21 mouse cellular contexts compared by ENCODE assay signal in genomic region chr5:53161506-53162186, GRCm38 (mm10). TPM values are rescaled to one million over a fixed set of nuclear protein-coding genes. Genes with fewer than 3 reads are reported as not detected.
DNase-seq lines count a peak whose midpoint lies in the region; ATAC-seq lines count a peak whose summit lies in the region.
"Had no signal": no experiment of that assay in that cellular context is flagged by ENCODE, and none has a peak within 500 bp of the region (broad histone marks: within the 10 kb centered on the region; RNA-seq: fewer than 3 reads in every experiment).

No protein-coding gene starts in this region.

- ATAC-seq in hindbrain, embryonic 16.5 days = peak; percentile 37; the same call in 1 of the 2 replicates
- no peak for ATAC-seq in hindbrain, embryonic 13.5 days (ENCODE audit: low FRiP score)
- ATAC-seq in heart, embryonic 11.5 days (replicated peaks; ENCODE audit: insufficient number of reproducible peaks, low FRiP score, low TSS enrichment) = no peak
- no peak for ATAC-seq in activated CD4-positive, CD25-positive, alpha-beta regulatory T cell, adult 4 months

- no peak overlapping the region for H3K4me2 ChIP-seq in hindbrain, embryonic 16.5 days (ENCODE audit: low read length)
- H3K4me2 ChIP-seq in hindbrain, embryonic 13.5 days = no peak overlapping the region
- no peak overlapping the region for H3K4me2 ChIP-seq in heart, embryonic 11.5 days
- H3K4me2 ChIP-seq: embryonic facial prominence, embryonic 13.5 days; midbrain, embryonic 12.5 days had no signal

- WGBS in hindbrain, embryonic 16.5 days = 76% methylated on average over 8 of the region's 8 CpGs
- 87% methylated on average over 8 of the region's 8 CpGs for WGBS in hindbrain, embryonic 13.5 days
- 85% methylated on average over 8 of the region's 8 CpGs for whole genome bisulfite sequencing in heart, embryonic 11.5 days (ENCODE audit: insufficient replicate concordance)

- H3K9me3 ChIP-seq in hindbrain, embryonic 16.5 days (ENCODE audit: control insufficient read depth, low read length) = no peaks in the 10 kb centered on the region
- H3K9me3 ChIP-seq in hindbrain, embryonic 13.5 days = no peaks in the 10 kb centered on the region
- no peaks in the 10 kb centered on the region for H3K9me3 ChIP-seq in heart, embryonic 11.5 days (replicated peaks; ENCODE audit: control insufficient read depth, low read length)
- H3K9me3 ChIP-seq: embryonic facial prominence, embryonic 13.5 days; midbrain, embryonic 12.5 days had no signal

- H3K9ac ChIP-seq in hindbrain, embryonic 16.5 days (ENCODE audit: low read depth, low read length) = no peak overlapping the region
- H3K9ac ChIP-seq in hindbrain, embryonic 13.5 days = no peak overlapping the region
- no peak overlapping the region for H3K9ac ChIP-seq in heart, embryonic 11.5 days (ENCODE audit: low read depth, low read length)
- H3K9ac ChIP-seq: embryonic facial prominence, embryonic 13.5 days; midbrain, embryonic 12.5 days had no signal

- no peak overlapping the region for H3K27ac ChIP-seq in hindbrain, embryonic 16.5 days (ENCODE audit: low read depth, low read length)
- no peak overlapping the region for H3K27ac ChIP-seq in hindbrain, embryonic 13.5 days
- H3K27ac ChIP-seq in heart, embryonic 11.5 days (ENCODE audit: low read depth, low read length) = no peak overlapping the region
- H3K27ac ChIP-seq: embryonic facial prominence, embryonic 13.5 days; heart, adult 2 months; midbrain, embryonic 12.5 days had no signal

- no peaks in the 10 kb centered on the region for H3K27me3 ChIP-seq in hindbrain, embryonic 16.5 days (replicated peaks; ENCODE audit: control insufficient read depth, insufficient read depth, low read length)
- no peaks in the 10 kb centered on the region for H3K27me3 ChIP-seq in hindbrain, embryonic 13.5 days
- no peaks in the 10 kb centered on the region for H3K27me3 ChIP-seq in heart, embryonic 11.5 days (ENCODE audit: control insufficient read depth, insufficient read depth, low read length)
- H3K27me3 ChIP-seq: embryonic facial prominence, embryonic 13.5 days had no signal

- no peaks in the 10 kb centered on the region for H3K4me1 ChIP-seq in hindbrain, embryonic 16.5 days (ENCODE audit: control insufficient read depth, insufficient read depth, low read depth, low read length)
- H3K4me1 ChIP-seq in hindbrain, embryonic 13.5 days (replicated peaks) = no peaks in the 10 kb centered on the region
- H3K4me1 ChIP-seq in heart, embryonic 11.5 days (ENCODE audit: control insufficient read depth, insufficient read depth, low read length) = no peaks in the 10 kb centered on the region
- H3K4me1 ChIP-seq: embryonic facial prominence, embryonic 13.5 days; midbrain, embryonic 12.5 days had no signal

- no peaks in the 10 kb centered on the region for H3K36me3 ChIP-seq in hindbrain, embryonic 16.5 days (ENCODE audit: control insufficient read depth, insufficient read depth, low read length)
- H3K36me3 ChIP-seq in hindbrain, embryonic 13.5 days = peaks cover 8% of the 10 kb centered on the region; the same call in 1 of the 2 replicates
- no peaks in the 10 kb centered on the region for H3K36me3 ChIP-seq in heart, embryonic 11.5 days (ENCODE audit: control insufficient read depth, insufficient read depth, low read length)
- H3K36me3 ChIP-seq: embryonic facial prominence, embryonic 13.5 days; G1E; midbrain, embryonic 12.5 days had no signal

- no peak overlapping the region for H3K4me3 ChIP-seq in hindbrain, embryonic 16.5 days (ENCODE audit: low read length)
- H3K4me3 ChIP-seq in hindbrain, embryonic 13.5 days = no peak overlapping the region
- no peak overlapping the region for H3K4me3 ChIP-seq in heart, embryonic 11.5 days (ENCODE audit: low read depth, low read length)
- H3K4me3 ChIP-seq: embryonic facial prominence, embryonic 13.5 days; heart, adult 2 months; midbrain, embryonic 12.5 days had no signal

- DNase-seq in right cerebral cortex, postnatal 4 days = peak; percentile 37
- no peak for DNase-seq in right cerebral cortex, postnatal 14 days
- DNase-seq in cerebellum, postnatal 25 days = peak; percentile 94
- no peak for DNase-seq in heart, adult 18-20 months
- DNase-seq: adrenal gland, postnatal 36 days; heart, adult 2 months; heart, postnatal 36 days; kidney, adult 11 months; kidney, postnatal 14 days; lung, adult 18-20 months; lung, postnatal 4 days; retina, postnatal 1 day; thymus, adult 18-20 months had no signal

RNA-seq across cellular contexts. Expression of gene Sel1l3, which starts 52.1 kb away (rescaled TPM):
- 5.6 and 6.2 TPM in 2 replicates for polyA plus RNA-seq in hindbrain, embryonic 16.5 days (2015; fragmentation: Nextera tagmentation; extraction: Ambion mirVana)
- 4.4 and 5.2 TPM in 2 replicates for polyA plus RNA-seq in hindbrain, embryonic 13.5 days (2015; fragmentation: Nextera tagmentation; extraction: Ambion mirVana)
- polyA plus RNA-seq in heart, embryonic 11.5 days (2014; fragmentation: Nextera tagmentation; extraction: Ambion mirVana) = 1.5 and 1.9 TPM in 2 replicates
- polyA plus RNA-seq in activated CD4-positive, CD25-positive, alpha-beta regulatory T cell, adult 4 months (2017; shearing (Covaris generic)) = not detected
- 1 to 10 TPM in 1 of 2 experiments, under 1 TPM in 1; 0.89 to 1.3 TPM for total RNA-seq in heart, adult 18-20 months (2021)
- polyA plus RNA-seq: C2C12, G1E had no signal

Comparison
In these comparisons a context has a peak if more than half of its experiments do, and no peak if none do; other contexts are left out.
1. DNase-seq: peak in right cerebral cortex, postnatal 4 days (single experiment) and cerebellum, postnatal 25 days (2 of 2); none in right cerebral cortex, postnatal 14 days (single experiment) and heart, adult 18-20 months (0 of 2).